Mouse (Mus musculus) hindbrain, embryonic 14.5 days (tissue): ENCODE data around the gene Nek3. TPM values are rescaled to one million over a fixed set of nuclear protein-coding genes. Genes with fewer than 3 reads are reported as not detected.
A peak's percentile ranks its signal among the peaks of the same experiment; 100 is the strongest.

Experiments used
- ATAC-seq: fragments of 200-750 bp; cut with Nextera tagmentation; 2 replicates; pipeline ENCODE4 v1.8.0; 2017; ENCODE audit warnings: moderate number of reproducible peaks, mild to moderate bottlenecking, moderate TSS enrichment, moderate library complexity; ENCODE audit not compliant: low FRiP score
- DNase-seq: peaks from one replicate; pipeline ENCODE4 v3.0.0-alpha.2; 2015; ENCODE audit warnings: low spot score
- H3K27ac ChIP-seq: fragments of 300-500 bp; sonication (generic); 2 replicates; pipeline ENCODE4 v1.5.1; 2014; ENCODE audit warnings: mild to moderate bottlenecking, moderate library complexity
- H3K27me3 ChIP-seq: fragments of 300-500 bp; sonication (generic); 2 replicates; pipeline ENCODE4 v1.6.1; 2014; ENCODE audit warnings: mild to moderate bottlenecking, low read length, mixed read lengths; ENCODE audit not compliant: control insufficient read depth, insufficient read depth
- H3K36me3 ChIP-seq: fragments of 300-500 bp; sonication (generic); replicated peaks from 2 replicates; pipeline ENCODE4 v1.6.1; 2014; ENCODE audit not compliant: control insufficient read depth, insufficient read depth
- H3K4me1 ChIP-seq: fragments of 300-500 bp; sonication (generic); replicated peaks from 2 replicates; pipeline ENCODE4 v1.6.1; 2014; ENCODE audit warnings: antibody characterized with exemption, low read length, mixed read lengths; ENCODE audit not compliant: control insufficient read depth, insufficient read depth
- H3K4me2 ChIP-seq: fragments of 300-500 bp; sonication (generic); replicated peaks from 2 replicates; pipeline ENCODE4 v1.6.1; 2014; ENCODE audit warnings: mild to moderate bottlenecking, moderate library complexity
- H3K4me3 ChIP-seq: fragments of 300-500 bp; sonication (generic); replicated peaks from 2 replicates; pipeline ENCODE4 v1.5.1; 2014; ENCODE audit warnings: mild to moderate bottlenecking, low read length
- H3K9ac ChIP-seq: fragments of 300-500 bp; sonication (generic); 2 replicates; pipeline ENCODE4 v1.6.1; 2014
- H3K9me3 ChIP-seq: fragments of 300-500 bp; sonication (generic); 2 replicates; pipeline ENCODE4 v1.6.1; 2016; ENCODE audit warnings: low read length; ENCODE audit not compliant: control insufficient read depth
- whole genome bisulfite sequencing: fragments of 180-500 bp; shearing (Covaris S2); extraction: QIAGEN DNeasy Blood & Tissue Kit; methylation state at CpG from one replicate; pipeline ENCODE4 v1.1.7; 2014; 5-methylcytosine and 5-hydroxymethylcytosine counted together
- polyA plus RNA-seq: library from polyadenylated mRNA; unstranded; fragments of >200 nt; fragmentation: Nextera tagmentation; extraction: Ambion mirVana; gene quantifications from 2 replicates; pipeline ENCODE4 v1.2.1, GENCODE M21; 2014

Gene Nek3
- polyA plus RNA-seq, 1 experiment from 2014 or later = 9.0 TPM

- peak within 1 kb of the TSS; percentile 61 for H3K4me2 ChIP-seq
- 3% methylated on average over 63 of the region's 63 CpGs for WGBS
- H3K9ac ChIP-seq = peak within 1 kb of the TSS; percentile 60
- H3K4me3 ChIP-seq = peak within 1 kb of the TSS; percentile 56
- H3K27me3 ChIP-seq = no peaks in the 10 kb centered on the region
- H3K4me1 ChIP-seq = peaks cover 8% of the 10 kb centered on the region
- DNase-seq (peak; percentile 91), ATAC-seq (peak; percentile 98)
- H3K36me3 ChIP-seq = no peaks in the 10 kb centered on the region
- peak within 1 kb of the TSS; percentile 73 for H3K27ac ChIP-seq
- no peaks in the 10 kb centered on the region for H3K9me3 ChIP-seq
These were observed 19.5 kb upstream of the Nek3 start, which contains the start of gene Ckap2 for GRCm38 (mm10) chr8:22185431-22186397. Gene Ckap2, minus strand, starts transcription at chr8:22185819.

GRCm38 (mm10) chr8:22184884-22185283, 18.6 kb upstream of the Nek3 start:
- Histone ChIP-seq H3K27me3 (no peaks in the 10 kb centered on the region), H3K9ac (peak overlapping the region; percentile 60), H3K27ac (0 out of 2 replicates have a peak overlapping the region, but pooled peaks have one; percentile 73), H3K4me1 (peaks cover 8% of the 10 kb centered on the region), H3K9me3 (no peaks in the 10 kb centered on the region), H3K4me3 (peak overlapping the region; percentile 56), H3K4me2 (peak overlapping the region; percentile 61), H3K36me3 (no peaks in the 10 kb centered on the region)
- ATAC-seq (peak; percentile 49), DNase-seq (peak; percentile 35)
- WGBS = 0% methylated on average over 3 of the region's 3 CpGs

GRCm38 (mm10) chr8:22175966-22176365, 9.7 kb upstream of the Nek3 start:
- no peak overlapping the region for H3K9ac ChIP-seq
- H3K36me3 ChIP-seq = peaks cover 19% of the 10 kb centered on the region
- 99% methylated on average over 7 of the region's 7 CpGs for WGBS
- no peak overlapping the region for H3K27ac ChIP-seq
- DNase-seq = no peak
- no peak for ATAC-seq
- H3K27me3 ChIP-seq = no peaks in the 10 kb centered on the region
- no peak overlapping the region for H3K4me3 ChIP-seq
- no peak overlapping the region for H3K4me2 ChIP-seq
- no peaks in the 10 kb centered on the region for H3K4me1 ChIP-seq
- 0 out of 2 replicates have a peak, but pooled peaks cover 3% of the 10 kb centered on the region for H3K9me3 ChIP-seq

DNA sequence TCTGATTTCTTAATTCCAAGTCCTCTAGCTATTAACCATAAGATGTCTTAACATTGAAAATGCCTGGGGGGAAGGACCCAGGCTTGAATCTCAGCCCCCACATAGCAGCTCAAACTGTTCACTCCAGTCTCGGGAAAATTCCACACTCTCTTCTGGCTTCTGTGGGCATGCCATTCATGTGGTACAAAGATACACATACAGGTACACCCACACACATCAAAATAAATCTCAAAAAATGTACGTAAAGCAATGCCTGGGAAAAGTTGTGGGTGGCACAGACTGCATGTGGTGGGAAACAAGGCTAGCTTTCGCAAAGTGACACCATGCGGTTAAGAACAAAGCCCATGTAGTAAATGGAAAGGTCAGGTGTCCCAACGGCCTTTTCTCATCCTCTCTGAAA, 2.9 kb upstream of the Nek3 start:
- H3K4me1 ChIP-seq = peaks cover 6% of the 10 kb centered on the region; the same call in 1 of the 2 replicates
- ATAC-seq (no peak), DNase-seq (no peak)
- H3K36me3 ChIP-seq = peaks cover 11% of the 10 kb centered on the region; the same call in 1 of the 2 replicates
- H3K9ac ChIP-seq = no peak overlapping the region
- H3K4me2 ChIP-seq = no peak overlapping the region
- H3K27ac ChIP-seq = no peak overlapping the region
- H3K9me3 ChIP-seq = no peaks in the 10 kb centered on the region
- 88% methylated on average over 5 of the region's 5 CpGs for WGBS
- H3K27me3 ChIP-seq = no peaks in the 10 kb centered on the region
- no peak overlapping the region for H3K4me3 ChIP-seq

DNA sequence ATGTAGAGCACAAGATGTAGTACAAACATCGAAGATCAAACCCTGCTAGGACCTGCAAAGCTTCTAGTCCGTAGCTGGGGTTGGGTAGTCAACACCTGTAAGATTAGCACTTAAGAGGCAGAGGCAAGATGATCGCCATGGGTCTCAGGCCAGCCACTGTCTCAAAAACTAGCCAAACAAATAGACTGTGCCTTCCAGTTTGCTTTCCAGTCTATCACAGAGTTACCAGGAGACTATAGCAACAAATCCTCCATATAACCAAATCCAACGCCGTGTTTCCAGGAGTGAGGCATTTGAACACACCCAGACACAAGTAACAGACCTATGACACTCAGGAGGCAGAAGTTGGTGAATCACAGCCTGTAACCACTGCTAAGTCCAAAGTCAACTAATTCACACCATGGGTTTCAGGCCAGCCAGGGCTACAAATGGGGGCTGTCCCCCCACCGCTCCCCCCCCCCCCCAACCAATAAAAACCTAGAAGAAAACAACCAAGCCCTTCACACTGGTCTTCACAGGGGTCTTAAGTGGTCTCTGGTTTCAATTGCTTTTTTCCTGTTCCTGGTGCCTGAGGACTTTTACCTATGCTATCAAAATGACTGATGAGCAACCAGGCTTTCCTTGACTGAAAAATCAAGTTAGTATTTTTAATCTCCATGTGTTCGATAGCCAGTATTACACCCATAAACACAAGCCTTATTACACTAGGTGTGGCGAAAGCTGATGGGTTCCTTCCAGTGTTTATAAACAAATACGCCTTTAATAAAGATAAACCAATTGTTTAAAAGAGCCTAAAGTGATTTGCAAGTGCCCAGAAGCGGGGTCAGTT, 770 bp downstream of the Nek3 start:
- peaks cover 11% of the 10 kb centered on the region; the same call in 1 of the 2 replicates for H3K36me3 ChIP-seq
- no peak for DNase-seq
- peak; percentile 39 for ATAC-seq
- whole genome bisulfite sequencing = 60% methylated on average over 10 of the region's 10 CpGs
- no peaks in the 10 kb centered on the region for H3K9me3 ChIP-seq
- H3K4me3 ChIP-seq = peak overlapping the region; percentile 51
- peaks cover 6% of the 10 kb centered on the region; the same call in 1 of the 2 replicates for H3K4me1 ChIP-seq
- no peaks in the 10 kb centered on the region for H3K27me3 ChIP-seq
- H3K9ac ChIP-seq = peak overlapping the region; percentile 63
- H3K4me2 ChIP-seq = peak overlapping the region; percentile 65
- H3K27ac ChIP-seq = peak overlapping the region; percentile 81

DNA sequence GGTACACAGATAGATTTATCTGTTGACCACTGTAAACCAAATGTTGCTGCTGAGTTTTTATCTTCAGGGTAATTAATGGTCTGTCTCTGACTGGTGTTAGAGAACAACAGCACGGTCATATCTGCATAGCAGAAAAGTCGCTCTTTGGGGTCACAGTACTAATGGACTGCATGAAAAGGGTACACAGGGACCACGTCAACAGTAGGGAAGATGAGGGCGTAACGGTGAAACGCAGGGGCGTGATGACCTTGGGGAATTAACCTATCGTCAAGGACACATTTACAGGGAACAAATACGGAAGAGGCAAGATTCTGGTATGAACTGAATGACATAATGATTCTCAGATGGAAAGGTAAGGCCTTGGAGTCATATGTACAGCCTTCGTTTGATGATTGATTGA, 1.8 kb downstream of the Nek3 start:
- Histone ChIP-seq H3K4me3 (no peak overlapping the region), H3K9ac (no peak overlapping the region), H3K27ac (no peak overlapping the region), H3K9me3 (no peaks in the 10 kb centered on the region), H3K27me3 (no peaks in the 10 kb centered on the region), H3K4me1 (peaks cover 6% of the 10 kb centered on the region; the same call in 1 of the 2 replicates), H3K36me3 (peaks cover 18% of the 10 kb centered on the region; the same call in 1 of the 2 replicates), H3K4me2 (no peak overlapping the region)
- ATAC-seq (no peak), DNase-seq (no peak)
- WGBS = 93% methylated on average over 10 of the region's 10 CpGs

DNA sequence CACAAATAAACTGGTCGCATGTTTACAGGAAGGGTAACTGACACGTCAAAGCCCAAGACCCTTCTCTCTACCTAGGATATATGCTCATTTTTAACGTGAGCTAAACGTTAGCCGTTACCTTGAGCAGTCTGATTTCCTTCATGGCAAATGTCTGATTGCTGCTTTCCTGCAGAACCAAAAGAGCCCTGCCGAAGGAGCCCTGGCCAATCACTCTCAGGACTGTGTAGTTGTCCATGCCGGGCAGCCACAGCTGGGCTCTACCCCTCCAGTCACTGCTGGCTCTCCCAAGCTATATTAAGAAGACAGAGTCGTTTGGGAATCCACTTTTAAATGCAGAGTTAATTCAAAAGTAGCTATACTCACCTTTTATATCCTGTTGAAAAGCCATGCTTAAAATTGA, 4.0 kb downstream of the Nek3 start:
- no peak overlapping the region for H3K9ac ChIP-seq
- H3K27me3 ChIP-seq = no peaks in the 10 kb centered on the region
- no peak overlapping the region for H3K27ac ChIP-seq
- 0 out of 2 replicates have a peak, but pooled peaks cover 12% of the 10 kb centered on the region for H3K36me3 ChIP-seq
- no peak for DNase-seq
- H3K4me3 ChIP-seq = no peak overlapping the region
- H3K9me3 ChIP-seq = no peaks in the 10 kb centered on the region
- peaks cover 6% of the 10 kb centered on the region; the same call in 1 of the 2 replicates for H3K4me1 ChIP-seq
- no peak overlapping the region for H3K4me2 ChIP-seq
- WGBS = 91% methylated on average over 8 of the region's 8 CpGs
- no peak for ATAC-seq

DNA sequence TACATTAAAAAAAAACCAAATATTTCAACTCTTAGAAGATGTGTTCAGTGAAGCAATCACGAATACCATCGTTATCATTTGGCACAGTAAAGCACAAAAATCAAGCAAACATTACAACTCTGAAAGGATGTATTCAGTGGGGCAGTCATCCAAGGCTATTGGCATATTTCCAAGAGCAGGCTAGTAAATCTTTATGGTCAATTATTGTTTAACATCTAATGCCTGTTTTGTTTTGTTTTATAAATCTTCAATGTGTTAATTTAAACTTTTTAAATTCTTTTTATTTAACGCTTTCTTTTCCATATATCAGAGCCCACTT, 15.9 kb downstream of the Nek3 start:
- H3K4me3 ChIP-seq = no peak overlapping the region
- no peaks in the 10 kb centered on the region for H3K27me3 ChIP-seq
- H3K4me2 ChIP-seq = no peak overlapping the region
- peaks cover 10% of the 10 kb centered on the region for H3K36me3 ChIP-seq
- WGBS = 76% methylated on average over 3 of the region's 3 CpGs
- H3K9me3 ChIP-seq = no peaks in the 10 kb centered on the region
- H3K4me1 ChIP-seq = no peaks in the 10 kb centered on the region
- H3K27ac ChIP-seq = no peak overlapping the region
- DNase-seq = no peak
- no peak for ATAC-seq
- no peak overlapping the region for H3K9ac ChIP-seq
